Mouse (Mus musculus) kidney, postnatal 10 days (tissue): ENCODE measurements around the gene Mipep.

Source experiments
- DNase-seq: peaks from one replicate; pipeline ENCODE4 v3.0.0; 2021; ENCODE audit warnings: mixed read lengths

The Mipep gene

DNA sequence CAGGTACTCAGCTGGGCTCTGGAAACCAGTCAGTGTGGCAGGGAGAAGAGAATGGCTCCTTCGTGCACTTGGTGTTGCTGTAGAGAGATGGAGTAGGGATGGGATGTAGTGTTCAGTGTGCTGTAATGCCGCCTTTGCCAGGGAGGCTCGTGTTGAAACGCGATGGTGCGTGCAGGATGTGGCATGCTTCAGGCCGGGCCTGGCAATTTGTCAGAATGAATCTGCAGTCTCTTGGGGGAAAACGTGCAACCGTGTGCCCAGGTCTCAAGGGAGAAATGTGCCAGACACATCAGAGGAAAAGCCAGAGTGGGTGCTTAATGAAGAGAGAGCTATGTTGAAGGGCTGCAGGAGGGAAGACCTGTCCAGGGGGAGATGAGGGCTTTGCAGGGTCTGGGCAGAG is 20.6 kb downstream of the Mipep start:
- DNase-seq, result no peak

DNA sequence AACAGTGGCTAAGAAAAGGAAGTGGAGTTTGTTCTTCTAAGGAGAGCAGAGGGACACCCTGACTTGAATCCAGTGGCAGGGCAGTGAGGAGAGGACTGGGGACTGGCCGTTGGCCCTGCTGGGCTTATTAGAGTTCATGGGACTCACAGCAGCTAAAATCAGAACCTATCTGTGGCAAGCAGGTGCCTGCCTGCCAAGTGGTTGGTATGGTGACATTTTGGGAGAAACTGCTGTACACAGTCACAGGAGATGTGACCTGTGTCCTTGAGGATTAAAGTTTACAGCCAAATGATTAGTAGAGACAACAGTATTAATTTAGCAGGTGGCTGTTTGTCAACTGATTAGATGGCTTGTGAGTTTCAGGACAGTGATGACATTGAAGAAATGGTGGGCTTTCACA is 21.5 kb downstream of the Mipep start:
- DNase-seq, result no peak

DNA sequence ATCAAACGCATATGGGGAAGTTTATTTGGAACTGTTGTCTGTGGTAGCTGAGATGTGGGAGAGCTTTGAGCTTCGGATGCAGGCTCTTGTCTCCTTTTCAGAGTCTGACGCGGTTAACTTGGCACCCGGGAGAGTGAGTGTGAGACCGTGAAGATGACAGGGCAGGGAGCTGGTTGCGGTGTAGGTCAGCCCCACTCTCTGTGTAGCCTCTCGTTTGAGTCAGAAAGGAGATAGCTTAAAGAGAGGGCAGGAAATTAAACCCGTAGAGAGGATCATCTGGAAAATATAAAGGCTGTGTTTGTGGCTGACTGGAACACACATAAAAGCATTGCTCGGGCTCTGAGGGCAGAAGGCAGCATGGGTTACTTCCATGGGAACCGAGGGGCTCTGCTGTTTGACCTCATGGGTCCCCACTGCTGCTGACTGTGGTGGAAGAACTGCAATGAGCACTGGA is 22.5 kb downstream of the Mipep start:
- DNase-seq, result no peak

DNA sequence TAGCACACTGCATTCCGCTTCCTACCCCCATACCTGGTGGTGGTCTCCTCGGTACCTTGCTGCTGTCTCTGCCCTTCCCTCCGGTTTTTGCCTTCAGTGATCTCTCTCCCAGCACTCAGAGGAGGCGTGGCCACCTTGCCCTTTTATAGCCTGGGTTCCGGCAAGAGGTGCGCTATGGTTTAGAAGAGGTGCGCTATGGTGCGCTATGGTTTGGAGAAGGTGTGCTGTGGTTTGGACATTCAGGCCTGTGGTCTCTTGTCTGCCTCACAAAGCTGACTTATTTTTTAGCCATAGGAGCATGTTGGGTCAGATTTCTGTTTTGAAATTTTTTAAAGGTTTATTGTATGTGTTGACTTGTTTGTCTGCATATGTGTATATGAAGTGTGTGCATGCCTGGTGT is 25.5 kb downstream of the Mipep start:
- no peak for DNase-seq

DNA sequence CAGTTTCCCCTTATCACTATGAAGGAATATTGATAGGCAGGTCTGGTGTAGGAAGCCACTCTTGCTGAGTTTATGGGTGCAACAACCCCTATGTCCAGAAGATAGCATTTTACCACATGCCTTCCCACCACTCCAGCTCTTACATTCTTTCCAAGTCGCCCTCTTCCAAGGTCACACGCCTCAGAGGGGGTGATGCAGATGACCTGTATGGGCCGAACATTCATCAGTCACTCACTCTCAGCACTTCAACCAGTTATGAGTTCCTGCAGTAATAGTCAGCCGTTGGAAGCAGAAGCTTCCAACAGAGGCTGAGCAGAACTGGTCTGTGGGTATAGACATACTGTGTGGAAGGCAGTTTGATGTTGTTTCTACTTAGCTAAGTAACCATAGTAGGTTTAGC is 27.2 kb downstream of the Mipep start:
- no peak for DNase-seq

DNA sequence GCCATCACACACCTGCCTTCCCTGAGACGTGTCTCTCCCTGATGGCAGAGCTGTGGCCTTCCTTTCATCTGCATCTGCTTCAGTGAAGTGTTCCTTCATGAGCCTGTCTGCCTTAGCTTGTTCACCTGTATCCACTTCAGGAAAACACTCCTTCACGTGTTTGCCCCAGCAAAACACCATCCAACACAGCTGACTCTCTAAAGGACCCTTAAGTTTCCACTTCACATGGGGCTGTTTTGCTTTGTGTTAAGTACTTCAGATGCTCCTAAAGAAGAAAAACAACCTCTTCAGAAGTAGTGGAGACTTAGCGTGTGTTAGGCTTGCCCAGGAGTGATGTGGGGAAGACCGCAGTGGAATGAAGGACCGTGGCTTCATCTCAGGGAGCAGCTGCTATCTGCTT is 30.7 kb downstream of the Mipep start:
- no peak for DNase-seq

DNA sequence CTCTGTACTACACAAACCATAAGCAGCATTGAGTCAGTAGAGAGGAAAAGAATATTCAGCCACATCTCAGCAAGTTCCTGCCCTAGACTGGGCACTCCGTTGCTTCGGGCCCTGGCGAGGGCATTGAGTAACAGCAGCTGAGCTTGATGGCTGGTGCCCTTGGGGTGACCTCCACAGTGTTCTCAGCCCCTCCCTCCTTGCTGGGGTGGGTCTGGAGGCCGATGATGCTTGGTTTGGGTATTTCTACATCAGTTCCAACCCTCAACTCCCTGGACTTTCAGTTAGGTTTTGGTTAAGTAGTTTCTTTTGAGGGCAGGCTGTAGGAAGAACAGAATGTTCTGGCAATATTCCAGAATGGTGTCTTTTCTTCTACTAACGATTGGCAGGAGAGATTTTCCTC is 33.7 kb downstream of the Mipep start:
- no peak for DNase-seq

DNA sequence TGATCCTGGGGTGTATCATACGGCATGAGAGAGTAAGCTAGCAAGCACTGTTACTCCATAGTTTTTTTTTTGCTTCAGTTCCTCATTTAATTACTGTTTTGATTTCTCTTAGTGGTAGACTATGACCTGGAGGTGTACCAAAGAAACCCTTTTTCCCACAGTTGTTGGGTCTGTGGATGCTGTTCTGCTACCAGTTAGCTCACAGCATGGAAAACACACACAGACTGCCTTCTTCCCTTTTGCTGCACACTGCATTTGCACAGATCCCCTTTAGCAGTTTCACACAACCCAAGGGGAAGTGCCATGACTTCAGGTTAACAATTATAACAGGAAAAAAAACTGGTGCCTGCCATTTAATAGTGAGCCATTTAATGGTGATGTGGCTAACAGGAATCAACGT is 45.7 kb downstream of the Mipep start:
- DNase-seq, result no peak

DNA sequence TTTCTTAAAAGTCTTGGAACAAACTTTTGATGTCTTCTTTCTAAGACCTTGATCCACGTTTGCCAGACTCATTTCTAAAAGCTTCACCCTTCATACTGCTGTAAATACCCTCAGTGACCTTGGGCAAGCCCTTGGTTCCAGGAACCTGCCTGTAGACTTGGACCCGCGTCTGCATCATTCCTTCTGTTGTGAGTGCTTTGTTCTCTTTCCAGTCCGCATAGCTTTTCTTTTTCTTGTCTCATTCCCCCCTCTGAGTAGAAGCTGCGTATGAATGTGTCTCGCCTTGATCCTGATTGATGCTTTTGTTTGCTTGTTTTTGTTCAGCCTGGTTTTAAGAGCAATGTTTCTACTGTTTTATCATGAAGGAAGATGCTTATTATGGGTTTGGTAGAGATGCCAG is 52.3 kb downstream of the Mipep start:
- no peak for DNase-seq

DNA sequence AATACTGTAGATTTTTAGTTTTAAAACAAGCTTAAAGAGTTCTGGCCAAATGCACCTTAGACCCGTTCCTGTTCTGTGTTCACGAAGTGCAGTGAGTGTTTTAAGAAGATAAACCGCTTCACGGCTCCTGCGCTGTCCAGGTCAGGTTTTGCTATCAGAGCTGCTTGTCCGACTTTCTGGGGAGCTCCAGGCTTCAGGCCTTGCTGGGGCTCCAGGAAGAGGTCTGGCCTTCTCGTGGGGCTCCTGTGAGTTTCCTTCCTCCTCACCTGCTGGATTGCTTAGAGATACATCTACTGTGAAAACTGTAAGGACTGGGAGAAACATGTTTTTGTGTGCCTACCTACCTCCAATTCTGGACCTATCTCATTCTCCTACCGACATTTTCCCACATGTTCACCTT is 55.3 kb downstream of the Mipep start:
- no peak for DNase-seq

DNA sequence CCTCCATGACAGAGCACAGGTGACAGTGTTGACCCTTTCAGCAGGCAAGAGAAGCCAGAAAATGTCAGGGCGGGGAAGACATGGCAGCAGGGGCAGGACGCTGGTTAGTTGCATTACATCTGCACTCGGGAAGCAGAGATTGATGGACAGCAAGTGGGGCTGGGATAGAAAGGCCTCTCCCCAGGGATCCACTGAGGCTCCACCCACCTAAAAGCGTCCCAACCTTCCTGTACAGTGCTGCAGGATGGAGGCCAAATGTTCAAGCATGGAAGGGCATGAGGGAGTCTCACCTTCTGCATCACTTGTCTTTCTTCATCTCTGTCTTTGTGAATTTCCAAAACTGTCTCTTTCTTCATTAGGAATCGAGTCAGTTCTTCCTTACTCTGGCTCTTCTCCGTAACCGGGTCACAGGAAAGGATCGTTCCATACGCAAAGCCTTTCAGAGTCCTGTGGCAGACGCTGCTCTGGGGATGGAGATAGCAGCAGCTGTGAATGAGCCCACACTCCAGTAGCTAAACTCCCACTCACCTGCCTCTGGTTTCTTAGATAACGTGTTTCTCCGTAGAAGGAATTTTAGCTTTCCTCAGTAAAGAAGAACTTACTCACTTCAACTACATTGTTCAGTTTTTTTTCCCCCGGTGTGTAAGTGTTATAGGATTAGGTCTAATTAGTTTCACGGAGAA is 57.7 kb downstream of the Mipep start:
- DNase-seq, result no peak

DNA sequence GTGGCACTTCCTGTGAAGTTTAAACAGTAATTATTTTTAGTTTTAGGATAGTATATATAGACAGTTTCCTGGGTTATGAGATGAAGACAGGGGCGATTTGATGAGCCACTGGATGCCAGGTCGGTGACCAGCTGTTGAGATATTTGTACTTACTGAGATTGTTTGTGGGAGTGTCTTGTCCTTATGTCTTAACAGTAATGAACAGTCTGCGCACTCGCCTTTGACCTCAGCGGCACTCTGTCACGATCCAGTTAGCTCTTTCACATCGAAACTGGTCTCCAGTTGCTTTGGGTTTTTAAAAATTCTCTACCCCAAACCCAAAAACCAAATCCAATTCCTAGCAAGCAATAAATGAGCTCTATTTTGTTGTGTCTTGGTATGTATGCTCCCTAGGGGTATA is 59.2 kb downstream of the Mipep start:
- DNase-seq, result no peak

DNA sequence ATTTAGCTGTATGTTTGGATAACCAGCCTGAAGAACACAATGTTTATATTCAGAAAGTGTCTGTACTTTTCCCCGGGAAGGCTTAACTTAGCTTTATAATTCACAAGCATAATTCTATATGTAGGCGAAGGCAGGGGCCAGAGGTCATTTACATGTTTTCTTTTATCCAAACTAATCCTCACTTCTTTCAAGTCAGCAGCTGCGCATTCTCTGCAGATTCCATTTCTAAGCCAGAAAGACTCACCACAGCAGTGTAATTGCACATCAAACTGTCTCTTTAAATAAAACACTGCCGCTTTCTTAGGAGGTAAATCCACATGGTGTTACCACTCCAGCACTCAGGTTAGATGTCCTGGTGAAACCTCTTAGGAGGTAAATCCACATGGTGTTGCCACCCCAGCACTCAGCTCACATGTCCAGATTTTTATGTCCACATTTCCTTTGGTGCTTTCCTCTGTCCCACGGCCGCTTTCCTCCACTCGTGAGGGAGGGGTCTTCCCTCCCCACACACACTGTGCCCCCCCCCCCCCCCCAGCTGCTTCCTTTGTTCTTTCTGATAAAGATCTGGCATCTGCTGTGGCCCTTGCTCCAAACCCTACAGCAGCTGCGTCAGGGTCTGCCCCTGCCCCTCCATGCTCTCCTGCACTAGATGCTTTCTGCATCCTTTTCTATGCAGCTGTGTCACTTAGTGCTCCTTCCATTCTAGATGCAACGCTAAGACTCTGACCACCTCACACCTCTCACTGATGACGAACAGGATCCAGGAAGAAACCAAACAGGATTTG is 61.1 kb downstream of the Mipep start:
- DNase-seq, result no peak

DNA sequence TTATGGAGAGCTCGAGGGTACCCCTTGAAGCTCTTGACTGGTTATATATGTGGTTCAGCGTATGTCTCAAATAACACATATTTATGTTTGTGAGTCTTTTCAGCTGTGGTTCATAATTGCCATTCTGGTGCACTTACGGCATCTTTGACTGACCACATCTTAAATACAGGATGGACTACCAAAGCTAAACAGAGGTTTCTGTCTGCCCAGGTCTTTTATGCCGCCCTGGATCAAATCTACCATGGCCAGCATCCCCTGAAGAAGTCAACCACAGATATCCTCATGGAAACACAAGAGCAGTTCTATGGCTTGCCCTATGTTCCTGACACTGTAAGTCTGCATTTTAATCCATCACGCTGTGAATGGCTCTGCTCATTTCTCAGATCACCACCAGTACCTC is 61.8 kb downstream of the Mipep start:
- DNase-seq, result no peak

DNA sequence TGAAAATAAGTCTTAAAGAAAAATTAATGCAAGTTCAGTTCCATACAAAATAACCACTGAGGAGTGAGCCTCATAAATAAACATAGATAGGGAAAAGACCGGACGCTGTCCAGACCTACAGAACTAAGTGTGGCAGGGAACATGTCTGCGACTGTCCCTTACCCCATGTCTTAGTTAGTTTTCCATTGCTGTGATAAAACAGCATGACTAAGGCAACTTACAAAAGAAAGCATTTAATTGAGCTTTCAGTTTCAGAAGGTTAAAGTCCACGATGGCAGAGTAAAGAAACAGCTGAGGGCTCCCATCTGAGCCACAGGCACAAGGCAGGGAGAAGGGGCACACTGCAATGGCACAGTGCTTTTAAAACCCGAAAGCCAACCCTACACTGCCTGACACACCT is 63.8 kb downstream of the Mipep start:
- no peak for DNase-seq

DNA sequence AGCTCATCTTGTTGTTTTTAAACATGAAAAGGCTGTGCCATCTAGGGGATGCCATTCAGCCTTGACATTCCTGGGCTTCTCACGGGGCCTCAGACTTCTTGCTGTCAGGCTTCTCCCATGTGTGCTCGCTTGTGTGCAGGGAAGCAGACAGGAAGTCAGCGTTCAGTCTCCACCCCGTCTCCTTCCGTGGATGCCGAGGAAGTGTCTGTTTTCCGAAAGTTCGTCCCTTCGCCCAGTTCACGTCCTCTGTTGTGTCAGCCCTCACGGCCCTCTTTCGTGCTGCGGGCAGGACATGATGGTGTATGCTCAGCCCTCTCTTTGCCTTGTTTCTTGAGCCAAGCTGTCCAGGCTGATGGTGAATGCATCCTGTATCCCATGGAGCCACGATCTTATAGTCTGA is 65.7 kb downstream of the Mipep start:
- DNase-seq, result peak; percentile 25

DNA sequence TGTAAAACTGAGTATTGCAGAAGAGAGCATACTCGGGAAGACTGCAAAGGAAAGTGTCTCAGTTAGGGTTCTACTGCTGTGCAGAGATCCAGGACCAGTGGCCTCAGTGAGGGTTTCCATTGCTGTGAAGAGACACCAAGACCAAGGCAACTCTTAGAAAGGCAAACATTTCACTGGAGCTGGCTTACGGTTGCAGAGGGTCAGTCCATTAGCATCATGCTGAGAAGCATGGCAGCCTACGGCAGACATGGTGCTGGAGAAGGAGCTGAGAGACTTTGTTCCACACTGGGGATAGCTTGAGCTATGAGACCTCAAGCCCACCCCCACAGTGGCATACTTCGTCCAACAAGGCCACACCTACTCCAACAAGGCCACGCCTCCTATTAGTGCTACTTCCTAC is 67.3 kb downstream of the Mipep start:
- no peak for DNase-seq

DNA sequence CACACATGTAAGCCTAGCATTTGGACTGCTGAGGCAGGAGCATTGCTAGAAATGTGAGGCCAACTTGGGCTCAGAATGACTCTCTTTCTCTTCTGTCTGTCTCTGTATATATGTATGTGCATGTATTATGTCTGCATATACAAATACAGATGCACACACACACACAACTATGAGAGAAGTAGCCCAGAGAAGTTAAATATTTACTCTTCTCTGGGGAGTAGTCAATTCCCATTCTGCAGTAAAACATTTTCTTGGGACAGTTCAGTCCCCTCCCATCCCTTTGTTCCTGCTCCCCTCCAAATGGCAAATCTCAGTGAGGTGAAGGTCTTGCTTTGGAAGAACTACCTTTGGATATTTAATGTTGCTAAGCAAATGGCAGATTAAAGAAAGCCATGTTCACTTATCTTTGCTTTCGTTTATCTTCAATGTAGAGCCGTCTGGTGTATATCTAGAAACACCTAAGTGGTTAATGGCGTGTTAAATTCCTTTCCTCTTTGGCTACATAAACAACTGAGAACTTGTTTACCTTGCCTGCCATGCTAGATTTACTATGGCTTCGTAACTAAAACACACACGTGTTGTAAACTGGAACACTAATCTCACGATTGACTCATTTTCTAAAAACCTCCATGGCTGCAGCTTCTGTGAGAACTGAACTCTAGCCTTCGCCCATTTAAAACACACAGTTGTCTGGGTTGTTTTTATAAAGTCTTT is 72.0 kb downstream of the Mipep start:
- no peak for DNase-seq

DNA sequence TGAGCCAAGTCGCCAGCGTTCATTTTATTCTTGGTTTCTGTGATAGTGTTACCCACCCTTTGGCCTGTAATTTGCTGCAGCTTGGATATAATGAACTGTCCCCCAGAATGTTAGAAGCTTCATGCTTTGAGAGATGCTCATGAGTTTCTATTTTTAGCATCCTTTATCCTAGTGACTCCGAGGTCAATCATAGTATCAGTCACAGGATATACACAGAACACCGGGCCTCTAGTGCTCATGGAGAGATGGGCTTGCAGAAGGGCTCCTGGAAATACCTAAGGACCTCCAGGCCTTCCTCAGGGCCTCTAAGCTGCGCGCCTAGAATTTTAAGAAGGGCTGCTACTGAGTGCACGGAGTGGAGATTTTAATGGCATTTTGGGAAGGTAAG is 72.5 kb downstream of the Mipep start:
- DNase-seq, result no peak

DNA sequence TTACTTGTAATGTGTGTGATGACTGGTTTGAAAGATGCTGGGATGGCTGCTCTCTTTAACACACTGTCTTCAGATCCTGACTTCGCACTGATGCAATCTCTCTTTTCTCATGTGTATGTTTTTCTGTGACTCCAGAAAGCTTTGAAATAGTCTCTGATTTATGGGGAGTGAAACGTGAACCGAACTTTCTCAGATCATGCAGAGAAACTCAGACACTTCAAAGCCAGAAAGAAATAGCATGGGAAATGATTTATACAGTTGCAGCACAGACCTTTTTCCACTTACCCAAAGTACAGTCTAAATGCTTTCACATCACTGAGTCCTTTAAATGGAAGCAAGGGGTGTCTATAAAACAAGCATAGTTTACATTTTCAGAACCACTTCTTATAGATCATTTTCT is 79.0 kb downstream of the Mipep start:
- DNase-seq, result no peak

DNA sequence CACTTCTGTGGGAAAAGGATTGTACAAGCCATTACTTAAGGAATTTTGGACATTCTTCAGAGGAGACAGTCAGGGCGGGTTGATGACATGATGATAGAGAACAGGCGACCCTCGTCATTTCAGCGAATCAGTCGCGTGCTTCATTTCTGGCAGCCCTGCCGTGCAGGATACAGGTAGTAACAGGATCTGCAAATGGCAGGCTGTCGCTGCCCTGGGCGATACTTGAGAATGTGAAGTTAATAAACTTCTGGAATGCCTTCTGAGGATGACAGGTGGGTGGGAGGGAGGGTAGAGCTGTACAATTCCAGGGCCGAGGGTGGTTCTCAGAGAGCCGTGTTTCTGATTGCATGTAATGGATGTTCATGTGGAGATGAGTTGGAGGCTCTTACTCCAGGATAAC is 82.0 kb downstream of the Mipep start:
- no peak for DNase-seq

DNA sequence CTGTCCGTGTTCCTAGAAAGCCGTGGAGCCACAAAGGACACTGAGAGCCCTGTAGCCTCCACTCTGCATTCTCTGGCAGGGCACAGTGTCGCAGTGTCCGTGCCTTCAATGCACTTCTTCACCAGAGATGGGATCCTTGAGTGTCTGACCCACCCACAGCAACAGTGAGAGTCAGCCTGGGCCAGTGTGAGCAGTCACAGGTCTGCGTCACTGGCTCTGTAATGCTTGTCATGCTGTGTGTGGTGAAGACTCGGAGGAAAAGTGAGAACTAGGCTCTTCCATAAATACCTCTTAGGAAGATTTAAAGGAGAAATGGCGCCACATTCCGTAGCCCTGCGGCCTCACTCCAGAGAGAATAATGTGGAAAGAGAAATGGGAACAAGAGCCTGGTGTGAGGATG is 84.0 kb downstream of the Mipep start:
- no peak for DNase-seq

DNA sequence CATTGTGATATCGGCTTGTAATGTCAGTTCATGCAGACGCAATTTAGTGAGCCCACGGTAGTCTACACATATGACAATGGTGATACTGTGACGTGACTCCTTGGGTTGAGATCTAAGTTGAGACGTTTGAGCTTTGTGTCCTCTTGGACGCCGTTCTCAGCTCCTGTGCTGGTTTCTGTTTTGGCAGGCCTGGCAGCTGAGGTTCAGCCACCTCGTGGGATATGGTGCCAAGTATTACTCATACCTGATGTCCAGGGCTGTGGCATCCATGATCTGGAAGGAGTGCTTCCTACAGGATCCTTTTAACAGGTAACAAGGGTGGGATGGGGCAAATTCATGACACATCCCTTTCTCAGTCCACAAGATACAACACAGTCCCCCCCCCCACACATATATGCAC is 87.5 kb downstream of the Mipep start:
- no peak for DNase-seq

DNA sequence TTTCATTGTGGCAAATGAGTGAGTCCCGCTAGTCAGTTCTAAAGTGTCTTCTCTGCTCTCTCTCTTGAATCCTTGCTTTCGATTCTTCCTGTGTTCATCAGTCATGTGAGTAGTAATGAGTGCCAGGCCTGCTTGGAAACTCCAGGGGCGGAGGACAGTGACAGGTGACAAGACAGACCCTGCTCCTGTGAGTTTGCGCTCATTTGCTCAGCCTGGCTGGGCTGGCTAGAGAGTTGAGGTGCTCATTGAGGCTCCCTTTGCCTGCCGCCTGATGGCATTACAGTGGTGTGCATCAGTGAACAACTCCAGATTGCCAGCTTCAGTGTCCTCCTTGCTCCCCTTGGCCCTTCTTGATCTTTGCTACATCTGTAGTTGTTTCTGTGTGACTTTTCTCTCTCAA is 97.7 kb downstream of the Mipep start:
- DNase-seq, result no peak
